Mouse (Mus musculus) kidney, embryonic 14.5 days (tissue): Measurements from ENCODE around the gene Gm12695. TPM values are rescaled to one million over a fixed set of nuclear protein-coding genes. Genes with fewer than 3 reads are reported as not detected.

Experiments
- ATAC-seq: fragments of 200-750 bp; cut with Nextera tagmentation; 2 replicates; pipeline ENCODE4 v1.8.0; 2017; ENCODE audit warnings: moderate number of reproducible peaks, mild to moderate bottlenecking, moderate TSS enrichment, moderate library complexity; ENCODE audit not compliant: low FRiP score, low TSS enrichment
- H3K27ac ChIP-seq: fragments of 300-500 bp; sonication (generic); 2 replicates; pipeline ENCODE4 v1.5.1; 2014; ENCODE audit warnings: low read depth, mild to moderate bottlenecking, low read length, moderate library complexity, mixed read lengths
- H3K27me3 ChIP-seq: fragments of 300-500 bp; sonication (generic); 2 replicates; pipeline ENCODE4 v1.6.1; 2014; ENCODE audit warnings: mild to moderate bottlenecking, low read length; ENCODE audit not compliant: control insufficient read depth, insufficient read depth
- H3K36me3 ChIP-seq: fragments of 300-500 bp; sonication (generic); 2 replicates; pipeline ENCODE4 v1.6.1; 2014; ENCODE audit warnings: low read length, mixed read lengths; ENCODE audit not compliant: control insufficient read depth, insufficient read depth
- H3K4me1 ChIP-seq: fragments of 300-500 bp; sonication (generic); 2 replicates; pipeline ENCODE4 v1.6.1; 2014; ENCODE audit warnings: low read length, mixed read lengths; ENCODE audit not compliant: control insufficient read depth, insufficient read depth
- H3K4me2 ChIP-seq: fragments of 300-500 bp; sonication (generic); replicated peaks from 2 replicates; pipeline ENCODE4 v1.6.1; 2014; ENCODE audit warnings: low read depth, mild to moderate bottlenecking, low read length
- H3K4me3 ChIP-seq: fragments of 300-500 bp; sonication (generic); 2 replicates; pipeline ENCODE4 v1.5.1; 2014; ENCODE audit warnings: mild to moderate bottlenecking, low read length
- H3K9ac ChIP-seq: fragments of 300-500 bp; sonication (generic); 2 replicates; pipeline ENCODE4 v1.6.1; 2014; ENCODE audit warnings: low read depth, mild to moderate bottlenecking, low read length, moderate library complexity
- H3K9me3 ChIP-seq: fragments of 300-500 bp; sonication (generic); 2 replicates; pipeline ENCODE4 v1.6.1; 2016; ENCODE audit warnings: low read length; ENCODE audit not compliant: control insufficient read depth
- WGBS: fragments of 180-500 bp; shearing (Covaris S2); extraction: QIAGEN DNeasy Blood & Tissue Kit; methylation state at CpG from one replicate; pipeline ENCODE4 v1.1.7; 2014; 5-methylcytosine and 5-hydroxymethylcytosine counted together
- polyA plus RNA-seq: library from polyadenylated mRNA; unstranded; fragments of >200 nt; fragmentation: Nextera tagmentation; extraction: Ambion mirVana; gene quantifications from 2 replicates; pipeline ENCODE4 v1.2.1, GENCODE M21; 2014

Gm12695 gene
- polyA plus RNA-seq, 1 experiment from 2014 or later = not detected

GRCm38 (mm10) chr4:96718977-96719966, 65.7 kb downstream of the Gm12695 start:
- no peak for ATAC-seq
- no peak overlapping the region for H3K4me2 ChIP-seq
- H3K9me3 ChIP-seq = no peaks in the 10 kb centered on the region
- no peak overlapping the region for H3K9ac ChIP-seq
- H3K27ac ChIP-seq = no peak overlapping the region
- no peak overlapping the region for H3K4me3 ChIP-seq
- H3K27me3 ChIP-seq = no peaks in the 10 kb centered on the region
- 46% methylated on average over 4 of the region's 4 CpGs for WGBS
- H3K36me3 ChIP-seq = no peaks in the 10 kb centered on the region
- H3K4me1 ChIP-seq = no peaks in the 10 kb centered on the region

GRCm38 (mm10) chr4:96718503-96718902, 66.5 kb downstream of the Gm12695 start:
- Histone ChIP-seq H3K4me3 (no peak overlapping the region), H3K27ac (no peak overlapping the region), H3K36me3 (no peaks in the 10 kb centered on the region), H3K4me2 (no peak overlapping the region), H3K4me1 (no peaks in the 10 kb centered on the region), H3K9ac (no peak overlapping the region), H3K27me3 (no peaks in the 10 kb centered on the region), H3K9me3 (no peaks in the 10 kb centered on the region)
- no peak for ATAC-seq

- Histone ChIP-seq H3K9me3 (no peaks in the 10 kb centered on the region), H3K9ac (no peak overlapping the region), H3K4me1 (no peaks in the 10 kb centered on the region), H3K4me2 (no peak overlapping the region), H3K27me3 (no peaks in the 10 kb centered on the region), H3K36me3 (no peaks in the 10 kb centered on the region), H3K4me3 (no peak overlapping the region), H3K27ac (no peak overlapping the region)
- no peak for ATAC-seq
- WGBS = 56% methylated on average over 2 of the region's 2 CpGs
These were observed 79.6 kb downstream of the Gm12695 start for GRCm38 (mm10) chr4:96705281-96705951.

GRCm38 (mm10) chr4:96698218-96698561, 86.8 kb downstream of the Gm12695 start:
- no peak overlapping the region for H3K27ac ChIP-seq
- no peaks in the 10 kb centered on the region for H3K36me3 ChIP-seq
- no peak for ATAC-seq
- H3K27me3 ChIP-seq = no peaks in the 10 kb centered on the region
- H3K4me1 ChIP-seq = no peaks in the 10 kb centered on the region
- H3K9me3 ChIP-seq = no peaks in the 10 kb centered on the region
- WGBS = 74% methylated on average over 5 of the region's 5 CpGs
- no peak overlapping the region for H3K4me2 ChIP-seq
- no peak overlapping the region for H3K4me3 ChIP-seq
- no peak overlapping the region for H3K9ac ChIP-seq

GRCm38 (mm10) chr4:96697511-96698217, 87.3 kb downstream of the Gm12695 start:
- Histone ChIP-seq H3K27ac (no peak overlapping the region), H3K36me3 (no peaks in the 10 kb centered on the region), H3K27me3 (no peaks in the 10 kb centered on the region), H3K4me1 (no peaks in the 10 kb centered on the region), H3K9ac (no peak overlapping the region), H3K9me3 (no peaks in the 10 kb centered on the region), H3K4me3 (no peak overlapping the region), H3K4me2 (no peak overlapping the region)
- no peak for ATAC-seq
- 83% methylated on average over 15 of the region's 15 CpGs for WGBS

- no peaks in the 10 kb centered on the region for H3K36me3 ChIP-seq
- peak; percentile 76; the same call in 1 of the 2 replicates for ATAC-seq
- H3K9me3 ChIP-seq = no peaks in the 10 kb centered on the region
- no peaks in the 10 kb centered on the region for H3K27me3 ChIP-seq
- no peak overlapping the region for H3K4me3 ChIP-seq
- no peaks in the 10 kb centered on the region for H3K4me1 ChIP-seq
- 39% methylated on average over 13 of the region's 13 CpGs for WGBS
- H3K4me2 ChIP-seq = no peak overlapping the region; the same call in 1 of the 2 replicates
- H3K27ac ChIP-seq = no peak overlapping the region
- no peak overlapping the region for H3K9ac ChIP-seq
These were observed 88.2 kb downstream of the Gm12695 start for GRCm38 (mm10) chr4:96696614-96697360.

GRCm38 (mm10) chr4:96687358-96687803, 97.6 kb downstream of the Gm12695 start:
- no peaks in the 10 kb centered on the region for H3K9me3 ChIP-seq
- no peak overlapping the region for H3K4me3 ChIP-seq
- no peak for ATAC-seq
- H3K9ac ChIP-seq = no peak overlapping the region
- no peaks in the 10 kb centered on the region for H3K4me1 ChIP-seq
- no peaks in the 10 kb centered on the region for H3K27me3 ChIP-seq
- 81% methylated on average over 2 of the region's 2 CpGs for WGBS
- H3K36me3 ChIP-seq = no peaks in the 10 kb centered on the region
- no peak overlapping the region for H3K4me2 ChIP-seq
- no peak overlapping the region for H3K27ac ChIP-seq

- Histone ChIP-seq H3K9me3 (no peaks in the 10 kb centered on the region), H3K27ac (no peak overlapping the region), H3K36me3 (no peaks in the 10 kb centered on the region), H3K27me3 (no peaks in the 10 kb centered on the region), H3K4me3 (no peak overlapping the region), H3K9ac (no peak overlapping the region), H3K4me2 (no peak overlapping the region), H3K4me1 (no peaks in the 10 kb centered on the region)
- 0 out of 2 replicates have a peak, but pooled peaks have one; percentile 46 for ATAC-seq
- WGBS = 54% methylated on average over 2 of the region's 2 CpGs
These were observed 101.5 kb downstream of the Gm12695 start for GRCm38 (mm10) chr4:96683474-96683873.
